7 mouse cellular contexts compared by ENCODE assay signal in the genomic region with DNA sequence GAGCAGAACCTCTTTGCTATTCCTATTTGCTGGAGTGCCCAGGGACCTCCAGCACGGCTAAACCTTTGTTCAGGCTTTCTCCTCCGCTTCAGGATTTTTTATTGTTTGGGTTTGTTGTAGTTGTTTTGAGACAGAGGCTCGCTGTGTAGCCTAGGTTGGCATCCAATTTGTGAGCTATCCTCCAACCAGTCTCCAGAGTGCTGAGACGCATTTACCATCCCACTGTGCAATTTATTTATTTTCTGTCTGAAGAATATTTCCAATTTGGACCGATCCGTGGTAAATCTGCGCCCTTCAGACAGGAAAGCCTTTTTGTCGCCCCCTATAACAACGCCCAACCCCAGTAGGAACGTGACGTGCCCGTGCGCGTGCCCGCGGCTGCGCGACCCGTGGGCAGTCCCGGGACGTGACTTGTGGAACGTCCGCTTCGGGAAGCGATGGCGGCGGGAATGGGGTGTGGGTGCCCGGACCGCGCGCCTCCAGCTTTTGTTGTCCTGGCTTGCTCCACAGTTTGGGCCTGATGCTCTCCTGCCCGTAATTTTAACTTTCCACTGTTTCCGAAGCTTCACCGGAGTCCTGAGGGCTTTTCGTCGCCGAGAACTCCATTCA. TPM values are rescaled to one million over a fixed set of nuclear protein-coding genes. Genes with fewer than 3 reads are reported as not detected.
DNase-seq lines count a peak whose midpoint lies in the region; ATAC-seq and TF ChIP-seq lines count a peak whose summit lies in the region.

No protein-coding gene starts in this region.

- peak overlapping the region; percentile 98 for H3K4me3 ChIP-seq in embryonic facial prominence, embryonic 12.5 days
- peak overlapping the region; percentile 84 for H3K4me3 ChIP-seq in heart, adult 2 months
- H3K4me3 ChIP-seq in kidney, adult 2 months (ENCODE audit: insufficient read depth, low read depth, low read length), result peak overlapping the region; percentile 81
- H3K4me3 ChIP-seq in limb, embryonic 12.5 days (replicated peaks), result peak overlapping the region; percentile 98
- peak overlapping the region; percentile 90 for H3K4me3 ChIP-seq in midbrain, embryonic 13.5 days (replicated peaks)

- peaks cover 23% of the 10 kb centered on the region for H3K4me1 ChIP-seq in embryonic facial prominence, embryonic 12.5 days
- H3K4me1 ChIP-seq in heart, adult 2 months (ENCODE audit: control insufficient read depth, insufficient read depth, low read length), result peaks cover 3% of the 10 kb centered on the region
- peaks cover 21% of the 10 kb centered on the region; the same call in 1 of the 2 replicates for H3K4me1 ChIP-seq in kidney, adult 2 months (ENCODE audit: control insufficient read depth, insufficient read depth, low read length)
- peaks cover 27% of the 10 kb centered on the region for H3K4me1 ChIP-seq in limb, embryonic 12.5 days (replicated peaks)
- peaks cover 44% of the 10 kb centered on the region for H3K4me1 ChIP-seq in midbrain, embryonic 13.5 days (replicated peaks)

- no peaks in the 10 kb centered on the region for H3K9me3 ChIP-seq in embryonic facial prominence, embryonic 12.5 days
- no peaks in the 10 kb centered on the region for H3K9me3 ChIP-seq in limb, embryonic 12.5 days
- no peaks in the 10 kb centered on the region for H3K9me3 ChIP-seq in midbrain, embryonic 13.5 days

- TF ChIP-seq POLR2A in heart, adult 2 months (IDR thresholded peaks at IDR 0.05; ENCODE audit: insufficient read depth, low read depth, low read length), result peak; percentile 96
- peak; percentile 82 for TF ChIP-seq POLR2A in kidney, adult 2 months (IDR thresholded peaks at IDR 0.05; ENCODE audit: low read depth, low read length)

- peak overlapping the region; percentile 96 for H3K4me2 ChIP-seq in embryonic facial prominence, embryonic 12.5 days (replicated peaks)
- H3K4me2 ChIP-seq in limb, embryonic 12.5 days, result peak overlapping the region; percentile 96
- peak overlapping the region; percentile 100 for H3K4me2 ChIP-seq in midbrain, embryonic 13.5 days (replicated peaks)

- peaks cover 6% of the 10 kb centered on the region for H3K79me2 ChIP-seq in heart, adult 2 months (replicated peaks; ENCODE audit: control insufficient read depth, insufficient read depth, low read length)

- intact Hi-C loops in heart, adult 2 months (cut with DNase I), result loop anchor here (2.0 to 10.0 kb wide), 4 partner anchors 80 to 1395 kb away; a partner anchor contains a TSS

- WGBS in embryonic facial prominence, embryonic 12.5 days, result under 1% methylated on average over 37 of the region's 37 CpGs
- WGBS in heart, adult 2 months, result under 1% methylated on average over 37 of the region's 37 CpGs
- WGBS in kidney, adult 2 months, result under 1% methylated on average over 37 of the region's 37 CpGs
- under 1% methylated on average over 37 of the region's 37 CpGs for WGBS in limb, embryonic 12.5 days
- WGBS in midbrain, embryonic 13.5 days, result under 1% methylated on average over 37 of the region's 37 CpGs

- H3K27ac ChIP-seq in embryonic facial prominence, embryonic 12.5 days, result peak overlapping the region; percentile 100
- H3K27ac ChIP-seq in heart, adult 2 months, result peak overlapping the region; percentile 100
- peak overlapping the region; percentile 93 for H3K27ac ChIP-seq in kidney, adult 2 months (ENCODE audit: insufficient read depth, low read depth, low read length)
- peak overlapping the region; percentile 99 for H3K27ac ChIP-seq in limb, embryonic 12.5 days
- peak overlapping the region; percentile 99 for H3K27ac ChIP-seq in midbrain, embryonic 13.5 days

- peak; percentile 74 for ATAC-seq in embryonic facial prominence, embryonic 12.5 days (ENCODE audit: insufficient number of reproducible peaks, insufficient read depth, low FRiP score, low TSS enrichment)
- ATAC-seq in limb, embryonic 12.5 days (ENCODE audit: insufficient number of reproducible peaks, insufficient read depth, low FRiP score, low TSS enrichment, low read depth), result peak; percentile 53
- peak; percentile 77 for ATAC-seq in midbrain, embryonic 13.5 days

- peak; percentile 46 for TF ChIP-seq CTCF in heart, adult 2 months (IDR thresholded peaks at IDR 0.05)
- no peak for TF ChIP-seq CTCF in kidney, adult 2 months (conservative IDR thresholded peaks at IDR 0.05; ENCODE audit: insufficient read depth, insufficient read length, low read depth, low read length)

- DNase-seq in adrenal gland, postnatal 36 days, result peak; percentile 92 to 95
- DNase-seq in heart, adult 2 months, result peak; percentile 95 to 97
- peak; percentile 94 for DNase-seq in kidney, adult 2 months
- DNase-seq in spleen, adult 18-20 months, result peak; percentile 79 to 87

- peaks cover 3% of the 10 kb centered on the region; the same call in 1 of the 2 replicates for H3K36me3 ChIP-seq in embryonic facial prominence, embryonic 12.5 days
- peaks cover 18% of the 10 kb centered on the region for H3K36me3 ChIP-seq in heart, adult 2 months (ENCODE audit: control insufficient read depth, insufficient read depth, low read length)
- peaks cover under 1% of the 10 kb centered on the region for H3K36me3 ChIP-seq in kidney, adult 2 months (ENCODE audit: control insufficient read depth, insufficient read depth, low read length)
- H3K36me3 ChIP-seq in limb, embryonic 12.5 days, result peaks cover 9% of the 10 kb centered on the region
- no peaks in the 10 kb centered on the region for H3K36me3 ChIP-seq in midbrain, embryonic 13.5 days

- H3K27me3 ChIP-seq in embryonic facial prominence, embryonic 12.5 days, result no peaks in the 10 kb centered on the region
- H3K27me3 ChIP-seq in heart, adult 2 months (ENCODE audit: control insufficient read depth, insufficient read depth, low read length), result no peaks in the 10 kb centered on the region
- no peaks in the 10 kb centered on the region for H3K27me3 ChIP-seq in kidney, adult 2 months (replicated peaks; ENCODE audit: control insufficient read depth, insufficient read depth, low read length)
- H3K27me3 ChIP-seq in limb, embryonic 12.5 days, result no peaks in the 10 kb centered on the region
- H3K27me3 ChIP-seq in midbrain, embryonic 13.5 days, result no peaks in the 10 kb centered on the region

- H3K9ac ChIP-seq in embryonic facial prominence, embryonic 12.5 days, result peak overlapping the region; percentile 94
- H3K9ac ChIP-seq in heart, adult 2 months (ENCODE audit: low read depth, low read length), result peak overlapping the region; percentile 70
- H3K9ac ChIP-seq in limb, embryonic 12.5 days (replicated peaks), result peak overlapping the region; percentile 95
- H3K9ac ChIP-seq in midbrain, embryonic 13.5 days (replicated peaks), result peak overlapping the region; percentile 95

- TF ChIP-seq EP300 in heart, adult 2 months (IDR thresholded peaks at IDR 0.05; ENCODE audit: insufficient read depth, low read depth, low read length), result peak; percentile 57

RNA-seq across cellular contexts. Expression of a gene that starts 0.8 kb away (rescaled TPM):
- total RNA-seq in adrenal gland, postnatal 36 days (2021), result 100 to 1,000 TPM in 1 of 2 experiments, 10 to 100 TPM in 1; 93.3 to 119 TPM
- 36.1 and 37.8 TPM in 2 replicates for polyA plus RNA-seq in embryonic facial prominence, embryonic 12.5 days (2016; fragmentation: Nextera tagmentation; extraction: Ambion mirVana)
- total RNA-seq in heart, adult 2 months (2021), result 10 to 100 TPM; 80.1 to 90.3 TPM
- 24.0 and 36.7 TPM in 2 replicates for polyA plus RNA-seq in heart, adult 2 months (2012; rRNA removed)
- polyA plus RNA-seq in kidney, adult 2 months (2012; rRNA removed), result 38.8 and 39.7 TPM in 2 replicates
- polyA plus RNA-seq in limb, embryonic 12.5 days (2016; fragmentation: Nextera tagmentation; extraction: Ambion mirVana), result 31.8 and 40.2 TPM in 2 replicates
- polyA plus RNA-seq in midbrain, embryonic 13.5 days (2015; fragmentation: Nextera tagmentation; extraction: Ambion mirVana), result 27.2 and 31.0 TPM in 2 replicates

Comparison
In these comparisons a context has a peak if more than half of its experiments do, and no peak if none do; other contexts are left out.
1. Peak in every context shown above with its lines: DNase-seq, ATAC-seq, H3K4me3 ChIP-seq and H3K27ac ChIP-seq.